Mouse (Mus musculus) liver, adult 2 months (tissue): Measurements from ENCODE around the gene Adamts7.

Experiments
- CTCF ChIP-seq: fragments of 200-500 bp; IDR thresholded peaks from 2 replicates; pipeline ENCODE4 v1.5.1; 2011; ENCODE audit warnings: low read depth, low read length, control low read depth
- POLR2A ChIP-seq: fragments of 200-500 bp; IDR thresholded peaks from 2 replicates; pipeline ENCODE4 v1.6.1; 2011; ENCODE audit warnings: low read length, control low read depth; ENCODE audit not compliant: insufficient read depth; ENCODE audit errors: extremely low read depth

- no peak for TF ChIP-seq CTCF
- TF ChIP-seq POLR2A = no peak
These were observed 10.5 kb downstream of the Adamts7 start for GRCm38 (mm10) chr9:90173330-90173729.
